Mouse (Mus musculus) kidney, postnatal 0 days (tissue): ENCODE results near the gene Mark3. TPM values are rescaled to one million over a fixed set of nuclear protein-coding genes. Genes with fewer than 3 reads are reported as not detected.

Source experiments
- ATAC-seq: fragments of 200-750 bp; cut with Nextera tagmentation; replicated peaks from 2 replicates; pipeline ENCODE4 v1.8.0; 2017; ENCODE audit warnings: low read depth, moderate number of reproducible peaks, moderate TSS enrichment, moderate library complexity; ENCODE audit not compliant: low FRiP score
- DNase-seq: peaks from one replicate; pipeline ENCODE4 v3.0.0-alpha.2; 2016; ENCODE audit warnings: low spot score
- H3K27ac ChIP-seq: fragments of 300-500 bp; sonication (generic); 2 replicates; pipeline ENCODE4 v1.5.1; 2014; ENCODE audit warnings: mild to moderate bottlenecking
- H3K27me3 ChIP-seq: fragments of 300-500 bp; sonication (generic); 2 replicates; pipeline ENCODE4 v1.6.1; 2014; ENCODE audit warnings: low read length, mixed read lengths; ENCODE audit not compliant: insufficient read depth
- H3K36me3 ChIP-seq: fragments of 300-500 bp; sonication (generic); 2 replicates; pipeline ENCODE4 v1.6.1; 2014; ENCODE audit warnings: low read length, mixed read lengths; ENCODE audit not compliant: insufficient read depth
- H3K4me1 ChIP-seq: fragments of 300-500 bp; sonication (generic); replicated peaks from 2 replicates; pipeline ENCODE4 v1.6.1; 2014; ENCODE audit warnings: antibody characterized with exemption, low read length, mixed read lengths; ENCODE audit not compliant: insufficient read depth
- H3K4me2 ChIP-seq: fragments of 300-500 bp; sonication (generic); 2 replicates; pipeline ENCODE4 v1.6.1; 2014; ENCODE audit warnings: mild to moderate bottlenecking, low read length, moderate library complexity, mixed read lengths
- H3K4me3 ChIP-seq: fragments of 300-500 bp; sonication (generic); replicated peaks from 2 replicates; pipeline ENCODE4 v1.5.1; 2014; ENCODE audit warnings: low read depth, low read length
- H3K9ac ChIP-seq: fragments of 300-500 bp; sonication (generic); 2 replicates; pipeline ENCODE4 v1.6.1; 2014; ENCODE audit warnings: low read depth, low read length
- H3K9me3 ChIP-seq: fragments of 300-500 bp; sonication (generic); replicated peaks from 2 replicates; pipeline ENCODE4 v1.6.1; 2016; ENCODE audit warnings: low read length, inconsistent platforms, mixed read lengths
- CTCF ChIP-seq: IDR thresholded peaks from 2 replicates; pipeline ENCODE4 v1.5.1; 2016; ENCODE audit warnings: antibody characterized with exemption, low read depth, mild to moderate bottlenecking, moderate library complexity
- WGBS: fragments of 180-500 bp; shearing (Covaris S2); extraction: QIAGEN DNeasy Blood & Tissue Kit; methylation state at CpG from one replicate; pipeline ENCODE4 v1.1.7; 2014; 5-methylcytosine and 5-hydroxymethylcytosine counted together
- polyA plus RNA-seq: library from polyadenylated mRNA; unstranded; fragments of >200 nt; fragmentation: Nextera tagmentation; extraction: Ambion mirVana; gene quantifications from 2 replicates; pipeline ENCODE4 v1.2.1, GENCODE M21; 2015

Gene Mark3
- polyA plus RNA-seq, 1 experiment from 2014 or later = 37.9 TPM

DNA sequence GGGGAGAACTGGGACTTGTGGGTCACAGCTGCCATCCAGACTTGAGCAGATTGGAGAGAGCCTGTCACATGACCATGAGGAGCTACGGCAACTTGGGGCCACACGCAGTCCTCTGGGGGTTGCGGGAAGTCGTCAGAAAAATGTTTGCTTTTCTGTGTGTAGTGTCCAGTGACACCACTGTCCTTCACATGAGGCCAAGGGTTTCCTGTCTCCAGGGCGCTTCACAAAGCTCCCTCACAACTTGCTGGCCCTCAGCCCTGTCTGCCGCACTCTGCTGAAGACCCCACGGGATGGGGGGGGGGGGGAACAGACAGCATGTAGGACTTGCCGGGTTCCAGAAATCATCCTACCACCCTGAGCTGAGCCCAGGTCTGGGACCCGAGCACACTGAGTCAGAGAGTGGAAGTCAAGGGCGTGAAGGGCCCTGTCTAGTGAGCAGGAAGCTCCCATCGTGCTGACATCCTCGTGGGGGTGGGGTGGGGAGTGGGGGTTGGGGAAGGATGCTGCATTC is 120.0 kb downstream of the Mark3 start:
- ATAC-seq = peak; percentile 14; the same call in 1 of the 2 replicates

DNA sequence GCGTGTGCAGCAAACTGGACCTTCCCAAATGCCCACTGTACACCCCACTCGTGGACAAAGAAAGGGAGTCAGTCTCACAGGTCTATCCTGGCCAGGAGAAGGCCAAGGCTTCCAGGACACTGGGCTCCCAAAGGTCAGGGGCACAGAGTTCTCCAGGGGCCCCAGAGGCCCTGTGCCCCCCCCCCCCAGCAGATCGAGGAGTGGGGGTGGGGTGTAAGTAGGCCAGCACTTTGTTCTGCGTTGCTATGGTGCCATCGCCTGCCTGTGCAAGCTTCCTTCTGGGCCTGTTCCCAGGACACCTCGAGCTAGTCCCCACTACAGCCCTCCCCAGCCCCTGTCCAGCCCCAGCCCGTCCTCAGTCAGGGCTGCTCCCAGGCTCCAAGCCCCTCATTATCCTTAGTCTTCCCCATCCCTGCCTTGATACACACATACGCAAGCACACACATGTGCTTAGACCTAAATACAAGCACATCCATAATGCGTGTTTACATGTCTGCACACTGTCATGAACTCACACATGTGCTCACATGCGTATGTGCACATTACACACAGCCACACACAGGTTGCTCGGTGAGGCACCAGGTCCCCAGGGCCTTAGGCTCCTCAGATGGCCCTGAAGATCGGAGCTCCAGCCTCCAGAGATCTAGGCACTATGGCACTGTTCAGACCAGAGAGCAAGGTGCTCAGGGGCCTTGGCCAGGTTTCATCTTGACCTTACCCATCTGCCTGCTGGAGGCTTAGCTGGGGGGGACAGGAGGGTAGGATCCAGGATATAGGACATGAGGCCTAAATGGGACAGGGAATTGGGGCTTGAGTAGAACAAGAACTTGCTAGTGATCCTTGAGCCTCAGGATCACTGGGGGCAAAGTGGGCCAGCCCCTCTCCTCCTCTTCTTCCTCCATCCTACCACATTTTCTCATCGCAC is 120.8 kb downstream of the Mark3 start:
- no peak for ATAC-seq
- WGBS = 62% methylated on average over 13 of the region's 13 CpGs

More for the DNA sequence above, 120.0 kb downstream of the Mark3 start:
- H3K9me3 ChIP-seq = no peaks in the 10 kb centered on the region
- peak overlapping the region; percentile 46; the same call in 1 of the 2 replicates for H3K9ac ChIP-seq
- peaks cover 36% of the 10 kb centered on the region for H3K4me1 ChIP-seq
- no peak overlapping the region for H3K4me3 ChIP-seq
- peak overlapping the region; percentile 81 for H3K27ac ChIP-seq
- peak; percentile 61 for DNase-seq
- H3K27me3 ChIP-seq = no peaks in the 10 kb centered on the region
- no peak for TF ChIP-seq CTCF
- no peaks in the 10 kb centered on the region for H3K36me3 ChIP-seq
- peak overlapping the region; percentile 19; the same call in 1 of the 2 replicates for H3K4me2 ChIP-seq
- whole genome bisulfite sequencing = 15% methylated on average over 11 of the region's 12 CpGs

DNA sequence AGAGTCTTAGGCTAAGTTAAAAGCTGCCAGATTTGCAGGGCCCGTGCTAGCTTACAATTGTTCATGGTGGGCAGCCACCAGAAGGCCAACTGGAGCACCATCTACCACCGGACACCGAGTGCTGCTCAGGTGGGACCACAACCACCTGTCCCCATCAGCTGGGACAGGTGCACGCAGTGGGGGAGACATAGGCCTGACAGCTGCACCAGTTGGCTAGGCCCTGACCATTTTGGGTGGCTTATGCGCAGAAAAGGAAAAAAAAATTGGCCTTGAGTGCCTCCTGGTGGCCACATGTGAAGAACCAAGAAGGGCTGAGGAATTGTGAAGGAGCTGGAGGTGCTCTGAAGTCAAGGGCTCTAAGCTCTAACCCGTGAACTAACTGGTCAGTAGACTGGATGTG is 121.9 kb downstream of the Mark3 start:
- H3K36me3 ChIP-seq = no peaks in the 10 kb centered on the region
- H3K27ac ChIP-seq = no peak overlapping the region
- H3K4me1 ChIP-seq = peaks cover 32% of the 10 kb centered on the region
- 30% methylated on average over 6 of the region's 6 CpGs for WGBS
- TF ChIP-seq CTCF = peak; percentile 84
- no peak overlapping the region for H3K4me2 ChIP-seq
- DNase-seq (peak; percentile 85), ATAC-seq (no peak)
- H3K4me3 ChIP-seq = no peak overlapping the region
- H3K9me3 ChIP-seq = no peaks in the 10 kb centered on the region
- 0 out of 2 replicates have a peak overlapping the region, but pooled peaks have one; percentile 8 for H3K9ac ChIP-seq
- H3K27me3 ChIP-seq = no peaks in the 10 kb centered on the region

More for the DNA sequence above, 120.8 kb downstream of the Mark3 start:
- peak overlapping the region; percentile 81 for H3K27ac ChIP-seq
- TF ChIP-seq CTCF = no peak
- DNase-seq = no peak
- H3K36me3 ChIP-seq = no peaks in the 10 kb centered on the region
- no peaks in the 10 kb centered on the region for H3K9me3 ChIP-seq
- no peak overlapping the region for H3K4me2 ChIP-seq
- 0 out of 2 replicates have a peak overlapping the region, but pooled peaks have one; percentile 28 for H3K9ac ChIP-seq
- no peak overlapping the region for H3K4me3 ChIP-seq
- H3K4me1 ChIP-seq = peaks cover 36% of the 10 kb centered on the region
- H3K27me3 ChIP-seq = no peaks in the 10 kb centered on the region

DNA sequence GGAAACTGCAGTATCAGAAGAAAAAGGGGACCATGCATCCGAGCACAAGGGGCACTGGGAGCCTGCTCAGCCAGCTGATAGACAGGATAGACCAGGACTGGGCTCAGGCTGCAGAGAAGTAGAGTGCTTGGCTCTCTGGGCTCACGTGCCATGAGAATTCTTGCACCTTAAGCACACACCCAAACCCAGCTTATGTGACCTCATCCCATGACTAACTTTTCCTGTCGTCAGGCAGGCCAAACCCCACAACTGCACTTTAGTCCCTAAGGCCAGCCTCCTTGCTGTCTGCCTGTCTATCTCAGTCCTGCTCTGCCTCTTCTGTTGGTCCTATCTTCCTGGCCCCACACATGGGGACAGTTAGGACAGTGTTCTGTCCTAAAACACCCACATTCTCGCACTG is 123.4 kb downstream of the Mark3 start:
- H3K27ac ChIP-seq = no peak overlapping the region
- no peak overlapping the region for H3K4me2 ChIP-seq
- no peaks in the 10 kb centered on the region for H3K36me3 ChIP-seq
- no peaks in the 10 kb centered on the region for H3K9me3 ChIP-seq
- H3K27me3 ChIP-seq = no peaks in the 10 kb centered on the region
- WGBS = 56% methylated on average over 4 of the region's 4 CpGs
- DNase-seq (no peak), ATAC-seq (no peak)
- no peak for TF ChIP-seq CTCF
- H3K9ac ChIP-seq = no peak overlapping the region
- H3K4me1 ChIP-seq = peaks cover 19% of the 10 kb centered on the region
- H3K4me3 ChIP-seq = no peak overlapping the region

DNA sequence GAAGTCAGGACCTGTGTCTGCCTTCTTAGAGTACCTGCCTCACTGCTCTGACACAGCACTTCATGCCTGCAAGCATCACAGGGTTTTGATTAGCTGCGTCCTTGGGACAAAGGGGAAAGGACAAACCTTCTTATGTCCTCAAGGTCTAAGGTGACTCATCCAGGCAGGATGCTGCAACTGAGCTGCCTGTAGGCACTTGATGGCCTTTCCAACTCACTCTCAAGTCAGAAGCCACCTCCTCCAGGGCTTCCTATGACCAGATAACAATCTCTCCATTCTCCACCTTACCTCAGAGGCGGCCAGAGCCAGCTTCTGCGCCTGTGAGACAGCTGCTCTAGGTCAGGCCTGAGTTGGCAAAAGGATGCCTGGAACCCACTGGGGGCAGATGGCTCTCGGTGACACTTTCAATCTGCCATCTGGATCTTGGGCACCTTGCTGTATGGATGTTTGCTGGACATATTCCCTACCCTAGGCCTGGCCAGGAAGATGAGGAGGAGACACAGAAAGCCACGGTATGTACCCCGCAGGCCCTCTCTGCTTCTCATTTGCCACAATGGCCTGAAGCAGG is 124.1 kb downstream of the Mark3 start:
- no peak for TF ChIP-seq CTCF
- WGBS = 72% methylated on average over 6 of the region's 6 CpGs
- Histone ChIP-seq H3K27ac (no peak overlapping the region), H3K9ac (peak overlapping the region; percentile 19; the same call in 1 of the 2 replicates), H3K27me3 (no peaks in the 10 kb centered on the region), H3K36me3 (no peaks in the 10 kb centered on the region), H3K4me1 (peaks cover 18% of the 10 kb centered on the region), H3K4me2 (no peak overlapping the region), H3K4me3 (no peak overlapping the region), H3K9me3 (no peaks in the 10 kb centered on the region)
- ATAC-seq = no peak
- DNase-seq = no peak

DNA sequence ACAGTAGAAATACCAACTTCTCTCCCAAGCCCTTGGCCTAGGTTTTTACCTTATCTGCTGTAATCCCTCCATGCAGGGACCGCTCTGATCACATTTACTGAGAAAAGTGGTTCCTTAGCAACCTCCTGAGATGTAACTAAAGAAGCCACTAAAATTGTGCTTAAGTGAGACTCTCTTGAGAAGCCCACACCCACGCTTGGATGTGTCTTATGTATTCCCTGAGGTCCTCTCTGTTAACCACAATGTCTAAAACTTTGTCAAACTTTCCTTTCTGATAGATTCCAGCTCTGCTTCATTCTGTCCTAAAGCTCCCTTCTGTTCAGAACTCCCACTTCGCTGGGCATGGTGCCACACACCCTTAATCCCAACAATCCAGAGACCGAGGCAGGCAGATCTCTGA is 125.2 kb downstream of the Mark3 start:
- DNase-seq = no peak
- ATAC-seq = no peak
- Histone ChIP-seq H3K27me3 (no peaks in the 10 kb centered on the region), H3K9me3 (no peaks in the 10 kb centered on the region), H3K4me1 (peaks cover 6% of the 10 kb centered on the region), H3K9ac (no peak overlapping the region), H3K27ac (no peak overlapping the region), H3K4me2 (no peak overlapping the region), H3K36me3 (no peaks in the 10 kb centered on the region), H3K4me3 (no peak overlapping the region)
- WGBS = 80% methylated on average over 4 of the region's 4 CpGs
- TF ChIP-seq CTCF = no peak
